Mouse (Mus musculus): Measurements from ENCODE around the gene Hist1h2bh. TPM values are rescaled to one million over a fixed set of nuclear protein-coding genes. Genes with fewer than 3 reads are reported as not detected.
"Not testable (repeated sequence)": the region's sequence is repeated elsewhere in the genome, so short reads cannot be mapped to it uniquely, and the experiment has no call there.

Hist1h2bh gene
- polyA plus RNA-seq, 1 experiment from 2014 or later, result 0.31 TPM

- peak overlapping the region; percentile 91 for H3K27ac ChIP-seq
- WGBS, result under 1% methylated on average over 18 of the region's 18 CpGs
- peak overlapping the region; percentile 55 for H3K4me3 ChIP-seq (replicated peaks)
- H3K9ac ChIP-seq (replicated peaks), result peak overlapping the region; percentile 78
- no peaks in the 10 kb centered on the region for H3K9me3 ChIP-seq
- no peaks in the 10 kb centered on the region for H3K27me3 ChIP-seq
- no peaks in the 10 kb centered on the region for H3K36me3 ChIP-seq
- ATAC-seq, result peak; percentile 84
- peak overlapping the region; percentile 100 for H3K4me2 ChIP-seq (replicated peaks)
- H3K4me1 ChIP-seq (replicated peaks), result peaks cover 35% of the 10 kb centered on the region
Observed at GRCm38 (mm10) chr13:23555839-23556416, 12.7 kb upstream of the Hist1h2bh start.

- peak overlapping the region; percentile 91 for H3K27ac ChIP-seq
- H3K9me3 ChIP-seq, result no peaks in the 10 kb centered on the region
- ATAC-seq, result peak; percentile 77
- H3K36me3 ChIP-seq, result no peaks in the 10 kb centered on the region
- peak overlapping the region; percentile 78 for H3K9ac ChIP-seq (replicated peaks)
- H3K27me3 ChIP-seq, result no peaks in the 10 kb centered on the region
- peak overlapping the region; percentile 55 for H3K4me3 ChIP-seq (replicated peaks)
- H3K4me2 ChIP-seq (replicated peaks), result peak overlapping the region; percentile 100
- WGBS, result under 1% methylated on average over 53 of the region's 54 CpGs
- peaks cover 36% of the 10 kb centered on the region for H3K4me1 ChIP-seq (replicated peaks)
Observed at GRCm38 (mm10) chr13:23554925-23555838, 12.0 kb upstream of the Hist1h2bh start.

GRCm38 (mm10) chr13:23554393-23554792 is 11.2 kb upstream of the Hist1h2bh start:
- ATAC-seq, result no peak
- Histone ChIP-seq H3K4me1 (replicated peaks) (peaks cover 36% of the 10 kb centered on the region), H3K4me2 (replicated peaks) (peak overlapping the region; percentile 100), H3K36me3 (no peaks in the 10 kb centered on the region), H3K4me3 (replicated peaks) (peak overlapping the region; percentile 55), H3K27me3 (no peaks in the 10 kb centered on the region), H3K9me3 (no peaks in the 10 kb centered on the region), H3K27ac (peak overlapping the region; percentile 91), H3K9ac (replicated peaks) (peak overlapping the region; percentile 78)
- 25% methylated on average over 9 of the region's 9 CpGs for WGBS

GRCm38 (mm10) chr13:23552962-23553361 is 9.8 kb upstream of the Hist1h2bh start, which contains the start of gene Hist1h1d:
Gene Hist1h1d, plus strand, starts transcription at chr13:23553262.
- no peak within 1 kb of the TSS for H3K9ac ChIP-seq (replicated peaks)
- H3K36me3 ChIP-seq, result no peaks in the 10 kb centered on the region
- no peaks in the 10 kb centered on the region for H3K9me3 ChIP-seq
- ATAC-seq, result no peak
- peaks cover 36% of the 10 kb centered on the region for H3K4me1 ChIP-seq (replicated peaks)
- H3K4me3 ChIP-seq (replicated peaks), result no peak within 1 kb of the TSS
- H3K4me2 ChIP-seq (replicated peaks), result 0 out of 2 replicates have a peak within 1 kb of the TSS, but pooled peaks have one; percentile 65
- peak within 1 kb of the TSS; percentile 91 for H3K27ac ChIP-seq
- no peaks in the 10 kb centered on the region for H3K27me3 ChIP-seq

GRCm38 (mm10) chr13:23551931-23552914 is 9.0 kb upstream of the Hist1h2bh start:
- no peaks in the 10 kb centered on the region for H3K9me3 ChIP-seq

GRCm38 (mm10) chr13:23551146-23551834 is 8.1 kb upstream of the Hist1h2bh start, which contains the start of gene Hist1h4f:
Gene Hist1h4f, minus strand, starts transcription at chr13:23551648.
- WGBS, result under 1% methylated on average over 47 of the region's 47 CpGs
- not testable (repeated sequence) for H3K27me3 ChIP-seq, H3K36me3 ChIP-seq, H3K9me3 ChIP-seq
- Histone ChIP-seq H3K4me3 (replicated peaks) (peak within 1 kb of the TSS; percentile 47), H3K9ac (replicated peaks) (peak within 1 kb of the TSS; percentile 59), H3K4me2 (replicated peaks) (peak within 1 kb of the TSS; percentile 65), H3K4me1 (replicated peaks) (peaks cover 31% of the 10 kb centered on the region), H3K27ac (peak within 1 kb of the TSS; percentile 90)
- ATAC-seq, result peak; percentile 89

More at GRCm38 (mm10) chr13:23551931-23552914, 9.0 kb upstream of the Hist1h2bh start:
- H3K4me3 ChIP-seq (replicated peaks), result peak overlapping the region; percentile 47
- peak overlapping the region; percentile 59; the same call in 1 of the 2 replicates for H3K9ac ChIP-seq (replicated peaks)
- H3K4me2 ChIP-seq (replicated peaks), result peak overlapping the region; percentile 65
- WGBS, result 53% methylated on average over 8 of the region's 8 CpGs
- no peaks in the 10 kb centered on the region for H3K27me3 ChIP-seq
- no peaks in the 10 kb centered on the region for H3K36me3 ChIP-seq
- no peak; the same call in 1 of the 2 replicates for ATAC-seq
- H3K4me1 ChIP-seq (replicated peaks), result peaks cover 36% of the 10 kb centered on the region
- peak overlapping the region; percentile 90 for H3K27ac ChIP-seq

GRCm38 (mm10) chr13:23550761-23551145 is 7.6 kb upstream of the Hist1h2bh start:
- H3K4me1 ChIP-seq (replicated peaks), result peaks cover 30% of the 10 kb centered on the region
- H3K36me3 ChIP-seq, result no peaks in the 10 kb centered on the region
- peak overlapping the region; percentile 65 for H3K4me2 ChIP-seq (replicated peaks)
- 5% methylated on average over 3 of the region's 3 CpGs for WGBS
- no peaks in the 10 kb centered on the region for H3K27me3 ChIP-seq
- H3K9ac ChIP-seq (replicated peaks), result peak overlapping the region; percentile 59
- peak overlapping the region; percentile 47 for H3K4me3 ChIP-seq (replicated peaks)
- H3K9me3 ChIP-seq, result no peaks in the 10 kb centered on the region
- no peak for ATAC-seq
- peak overlapping the region; percentile 90 for H3K27ac ChIP-seq

- ATAC-seq, result no peak
- H3K36me3 ChIP-seq, result no peaks in the 10 kb centered on the region
- no peak overlapping the region for H3K4me2 ChIP-seq (replicated peaks)
- no peak overlapping the region for H3K4me3 ChIP-seq (replicated peaks)
- H3K27me3 ChIP-seq, result no peaks in the 10 kb centered on the region
- H3K27ac ChIP-seq, result no peak overlapping the region
- peaks cover 16% of the 10 kb centered on the region for H3K4me1 ChIP-seq (replicated peaks)
- no peaks in the 10 kb centered on the region for H3K9me3 ChIP-seq
- 82% methylated on average over 5 of the region's 5 CpGs for WGBS
- no peak overlapping the region for H3K9ac ChIP-seq (replicated peaks)
Observed at GRCm38 (mm10) chr13:23546694-23547093, 3.5 kb upstream of the Hist1h2bh start.

GRCm38 (mm10) chr13:23544787-23545120 is 1.6 kb upstream of the Hist1h2bh start:
- 0% methylated on average over 14 of the region's 14 CpGs for WGBS
- not testable (repeated sequence) for ATAC-seq

GRCm38 (mm10) chr13:23543965-23544786 is 984 bp upstream of the Hist1h2bh start, which contains the start of gene Hist1h3f:
Gene Hist1h3f, plus strand, starts transcription at chr13:23544052.
- Histone ChIP-seq H3K4me3 (replicated peaks) (peak within 1 kb of the TSS; percentile 50), H3K9me3 (no peaks in the 10 kb centered on the region), H3K27ac (peak within 1 kb of the TSS; percentile 93), H3K4me1 (replicated peaks) (peaks cover 8% of the 10 kb centered on the region), H3K4me2 (replicated peaks) (peak within 1 kb of the TSS; percentile 72), H3K36me3 (no peaks in the 10 kb centered on the region), H3K9ac (replicated peaks) (peak within 1 kb of the TSS; percentile 76), H3K27me3 (no peaks in the 10 kb centered on the region)
- peak; percentile 96 for ATAC-seq
- WGBS, result under 1% methylated on average over 30 of the region's 45 CpGs

More at GRCm38 (mm10) chr13:23544787-23545120, 1.6 kb upstream of the Hist1h2bh start:
- Histone ChIP-seq H3K4me3 (replicated peaks) (peak overlapping the region; percentile 50), H3K9ac (replicated peaks) (peak overlapping the region; percentile 76; the same call in 1 of the 2 replicates), H3K27ac (peak overlapping the region; percentile 93), H3K4me2 (replicated peaks) (peak overlapping the region; percentile 51)
- H3K27me3 ChIP-seq; H3K9me3 ChIP-seq; H3K4me1 ChIP-seq (replicated peaks); H3K36me3 ChIP-seq: not testable (repeated sequence)
